Mouse (Mus musculus): ENCODE data around the gene 1600002K03Rik.

1600002K03Rik gene

DNA sequence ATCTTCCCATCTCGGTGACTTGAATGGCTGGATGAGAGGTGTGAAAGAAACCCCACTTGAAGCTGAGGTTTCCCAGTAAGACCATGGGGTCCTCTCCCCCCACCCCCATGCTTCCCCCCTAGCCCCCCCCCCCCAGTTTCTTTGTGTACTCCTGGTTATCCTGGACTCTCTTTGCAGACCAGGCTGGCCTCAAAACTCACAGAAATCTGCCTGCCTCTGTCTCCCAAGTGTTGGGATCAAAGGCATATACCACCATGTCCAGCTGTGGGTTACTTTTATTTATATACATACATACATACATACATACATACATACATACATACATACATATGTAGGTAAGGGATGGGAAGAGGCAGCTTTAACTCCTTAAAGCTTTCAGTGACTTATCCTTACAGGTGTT is 3.7 kb upstream of the 1600002K03Rik start:
- no peak for DNase-seq

DNA sequence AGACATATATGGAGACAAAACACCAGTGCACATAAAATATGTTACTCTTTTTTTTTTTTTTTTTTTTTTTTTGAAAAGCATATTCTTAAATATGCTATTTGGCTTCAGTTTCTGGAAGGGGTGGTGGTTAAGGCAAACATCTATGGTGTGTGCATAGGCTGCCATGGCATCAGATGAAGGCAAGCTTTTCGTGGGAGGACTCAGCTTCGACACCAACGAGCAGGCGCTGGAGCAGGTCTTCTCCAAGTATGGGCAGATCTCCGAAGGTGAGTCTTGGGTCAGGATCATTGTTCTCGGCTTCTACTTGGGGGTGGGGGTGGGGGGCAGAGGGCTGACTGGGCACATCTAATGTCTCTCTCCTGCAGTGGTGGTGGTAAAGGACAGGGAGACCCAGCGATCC is 3.1 kb upstream of the 1600002K03Rik start:
- no peak for DNase-seq

DNA sequence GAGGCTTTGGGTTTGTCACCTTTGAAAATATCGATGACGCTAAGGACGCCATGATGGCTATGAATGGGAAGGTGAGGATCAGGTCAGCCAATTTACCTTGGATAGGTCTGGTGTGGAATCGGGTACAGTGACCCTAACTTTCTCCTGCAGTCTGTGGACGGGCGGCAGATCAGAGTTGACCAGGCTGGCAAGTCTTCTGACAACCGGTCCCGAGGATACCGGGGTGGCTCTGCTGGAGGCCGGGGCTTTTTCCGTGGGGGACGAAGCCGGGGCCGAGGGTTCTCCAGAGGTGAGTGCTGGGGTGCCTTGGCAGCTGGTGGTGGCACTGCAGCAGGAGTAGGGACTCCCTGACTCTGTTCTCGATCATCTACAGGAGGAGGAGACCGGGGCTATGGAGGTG is 2.7 kb upstream of the 1600002K03Rik start:
- peak; percentile 18 for DNase-seq

DNA sequence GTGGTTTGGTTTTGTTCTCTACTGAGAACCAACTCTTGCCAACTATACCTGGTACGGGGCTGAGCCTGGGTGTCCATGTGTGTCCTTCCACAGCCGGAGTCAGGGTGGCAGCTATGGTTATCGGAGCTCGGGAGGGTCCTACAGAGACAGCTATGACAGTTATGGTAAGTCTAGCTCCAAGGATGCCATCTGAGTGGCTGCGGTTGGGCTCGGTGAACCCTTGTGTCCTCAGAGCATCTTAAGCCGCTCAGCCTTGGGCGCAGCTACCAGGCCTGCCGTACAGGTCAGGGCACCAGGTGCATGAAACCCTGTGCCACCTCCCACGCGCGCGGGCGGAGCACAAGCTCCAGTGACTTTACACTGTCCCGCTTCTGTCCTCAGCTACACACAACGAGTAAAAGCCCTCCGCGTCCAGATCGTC is 2.1 kb upstream of the 1600002K03Rik start:
- DNase-seq: peak; percentile 23

DNA sequence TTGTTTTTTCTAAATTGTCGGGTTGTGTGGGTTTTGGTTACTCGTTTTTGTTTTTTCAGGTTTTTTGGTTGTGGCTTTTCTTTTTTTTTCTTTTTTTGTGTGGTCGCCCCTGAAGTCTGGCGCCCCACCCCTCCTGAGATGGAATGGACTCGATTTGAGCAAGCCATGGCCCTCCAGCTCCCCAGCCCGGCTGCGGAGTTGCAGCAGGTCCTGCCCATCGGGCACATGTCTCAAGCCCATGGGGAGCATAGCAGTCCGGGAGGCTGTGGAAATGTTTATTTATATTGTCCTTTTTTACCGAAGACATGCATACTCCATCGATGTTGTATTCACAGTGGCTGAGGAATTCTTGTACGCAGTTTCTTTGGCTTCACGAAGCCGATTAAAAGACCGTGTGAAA is 1.5 kb upstream of the 1600002K03Rik start:
- no peak for DNase-seq

DNA sequence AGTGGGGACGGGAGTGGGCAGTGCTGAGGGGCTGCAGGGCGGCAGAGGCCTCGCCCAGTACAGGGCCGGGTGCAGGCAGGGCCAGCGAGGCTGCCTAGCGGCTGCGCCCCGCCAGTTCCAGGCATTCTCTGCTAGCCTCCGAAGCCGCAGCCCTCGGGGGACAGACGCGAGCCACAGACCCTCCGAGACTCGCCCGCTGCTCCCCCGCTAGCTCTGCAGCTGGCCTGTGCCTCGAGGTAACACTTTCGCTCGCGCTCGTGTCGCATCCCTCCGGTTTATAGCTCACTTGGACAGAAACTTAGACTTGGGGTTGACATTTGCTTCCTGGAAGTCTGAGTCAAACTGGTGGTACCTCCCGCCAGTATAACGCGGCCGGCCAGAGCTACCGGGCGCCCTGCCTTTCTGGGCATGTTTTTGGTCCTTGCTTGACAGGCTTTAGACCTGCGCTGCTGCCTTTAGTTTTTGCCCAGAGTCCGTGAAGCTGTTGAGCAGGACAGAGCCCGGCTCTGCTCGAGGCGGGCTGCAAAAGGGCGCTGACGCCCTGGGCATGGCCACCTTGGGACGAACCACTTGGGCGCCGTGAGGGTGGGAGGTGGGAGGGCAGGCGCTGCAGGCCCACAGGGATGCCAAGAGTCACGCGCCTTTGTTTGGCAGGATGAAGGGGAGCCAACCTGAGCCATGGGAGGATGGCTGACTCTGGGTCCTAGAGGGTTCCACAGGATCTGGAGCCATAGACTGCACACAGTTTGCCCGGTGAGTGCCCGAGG is 801 bp upstream of the 1600002K03Rik start:
- peak; percentile 16 for DNase-seq

DNA sequence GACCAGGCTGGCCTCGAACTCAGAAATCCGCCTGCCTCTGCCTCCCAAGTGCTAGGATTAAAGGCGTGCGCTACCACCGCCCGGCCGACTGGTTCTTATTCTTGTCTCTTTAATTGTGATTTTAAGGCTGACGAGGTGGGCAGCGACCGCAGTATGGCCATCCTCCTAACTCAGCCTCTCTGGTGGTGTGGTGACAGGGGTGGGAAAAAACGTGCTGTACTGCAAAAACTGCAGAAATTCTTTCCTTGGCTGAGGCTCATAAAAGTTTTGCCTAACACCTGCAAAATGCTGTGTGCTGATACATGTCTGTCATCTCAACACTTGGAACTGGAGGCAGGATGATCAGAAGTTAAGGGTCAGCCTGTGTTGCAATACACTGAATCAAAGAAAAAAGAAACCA is 614 bp downstream of the 1600002K03Rik start:
- DNase-seq: peak; percentile 23

DNA sequence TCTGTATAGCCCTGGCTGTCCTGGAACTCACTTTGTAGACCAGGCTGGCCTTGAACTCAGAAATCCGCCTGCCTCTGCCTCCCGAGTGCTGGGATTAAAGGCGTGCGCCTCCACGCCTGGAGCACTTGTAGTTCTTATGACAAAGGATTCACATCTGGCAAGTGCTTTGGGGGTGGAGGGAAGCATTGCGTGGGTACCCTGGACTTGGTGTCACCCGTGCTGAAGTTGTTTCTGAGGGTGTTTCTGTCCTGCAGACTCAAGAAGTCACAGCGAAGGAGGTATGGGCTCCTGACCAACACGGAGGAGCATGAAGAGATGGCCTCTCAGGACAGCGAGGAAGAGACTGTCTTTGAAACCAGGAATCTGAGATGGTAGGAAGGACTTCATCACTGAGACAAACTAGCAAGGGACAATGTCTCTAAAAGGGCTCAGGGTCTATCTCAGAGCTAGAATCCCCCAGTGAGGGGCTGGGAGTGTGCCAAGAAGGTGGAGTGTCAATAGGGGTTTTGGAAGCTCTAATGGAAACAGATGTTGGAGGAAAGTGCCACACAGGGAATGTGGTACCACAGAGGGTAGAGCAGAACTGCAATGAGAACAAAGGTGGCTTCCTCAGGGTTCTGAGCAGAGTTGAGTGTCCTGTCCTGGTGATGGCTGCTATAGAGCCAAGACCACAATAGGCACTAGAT is 1.4 kb downstream of the 1600002K03Rik start:
- no peak for DNase-seq

DNA sequence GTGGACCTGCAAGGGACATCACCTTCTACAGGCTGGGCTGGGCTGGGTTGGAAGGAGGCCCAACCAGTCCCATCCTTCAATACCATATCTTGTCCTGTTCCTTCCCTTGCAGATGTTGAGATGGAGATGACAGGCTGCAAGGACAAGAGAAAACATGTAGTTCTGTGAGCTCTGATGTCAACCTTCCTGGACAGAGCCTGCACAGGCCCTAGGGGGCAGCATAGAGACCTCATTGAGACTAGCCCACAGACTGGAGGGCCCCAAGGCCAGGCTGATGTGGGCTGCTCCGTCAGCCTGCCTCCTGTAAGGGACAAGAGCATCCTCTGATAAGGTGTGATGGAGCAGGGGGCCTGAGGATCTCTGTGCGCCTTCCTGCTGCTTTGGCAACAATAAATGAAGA is 2.0 kb downstream of the 1600002K03Rik start:
- peak; percentile 40 for DNase-seq

DNA sequence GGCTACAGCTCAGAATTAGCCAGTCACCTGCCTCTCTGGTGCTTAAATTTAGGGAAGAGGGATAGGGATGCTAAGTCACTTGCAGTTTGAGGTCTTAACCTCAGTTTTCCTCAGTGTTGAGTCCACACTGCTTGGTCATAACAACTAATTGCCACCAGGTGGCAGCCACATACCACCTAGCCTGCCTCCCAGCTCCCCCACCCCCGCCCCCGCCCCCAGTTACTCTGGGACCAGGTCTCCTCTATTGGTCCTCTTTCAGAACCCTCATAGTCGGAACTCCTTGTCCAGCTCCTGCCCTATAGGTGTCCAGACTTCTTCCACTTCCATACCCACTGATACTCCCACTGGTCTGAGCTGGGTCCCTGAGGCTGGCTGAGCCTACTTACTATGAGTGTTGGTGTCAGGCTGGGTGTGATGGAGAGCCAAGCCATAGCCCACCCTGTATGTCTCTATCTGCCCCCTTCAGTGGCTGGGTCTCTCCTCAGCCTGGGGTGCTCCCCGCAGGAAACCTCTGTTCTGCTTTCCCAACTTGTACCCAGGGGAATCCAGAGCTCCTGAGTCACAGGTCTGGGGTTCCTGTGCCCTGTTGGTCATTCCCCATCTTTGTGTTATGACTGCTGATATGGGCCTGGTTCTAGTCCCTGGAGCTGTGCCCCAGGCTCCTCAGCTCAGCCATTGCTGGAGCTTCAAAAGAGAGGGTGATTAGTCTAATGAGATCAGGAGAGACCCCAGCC is 3.0 kb downstream of the 1600002K03Rik start:
- peak; percentile 24 for DNase-seq

DNA sequence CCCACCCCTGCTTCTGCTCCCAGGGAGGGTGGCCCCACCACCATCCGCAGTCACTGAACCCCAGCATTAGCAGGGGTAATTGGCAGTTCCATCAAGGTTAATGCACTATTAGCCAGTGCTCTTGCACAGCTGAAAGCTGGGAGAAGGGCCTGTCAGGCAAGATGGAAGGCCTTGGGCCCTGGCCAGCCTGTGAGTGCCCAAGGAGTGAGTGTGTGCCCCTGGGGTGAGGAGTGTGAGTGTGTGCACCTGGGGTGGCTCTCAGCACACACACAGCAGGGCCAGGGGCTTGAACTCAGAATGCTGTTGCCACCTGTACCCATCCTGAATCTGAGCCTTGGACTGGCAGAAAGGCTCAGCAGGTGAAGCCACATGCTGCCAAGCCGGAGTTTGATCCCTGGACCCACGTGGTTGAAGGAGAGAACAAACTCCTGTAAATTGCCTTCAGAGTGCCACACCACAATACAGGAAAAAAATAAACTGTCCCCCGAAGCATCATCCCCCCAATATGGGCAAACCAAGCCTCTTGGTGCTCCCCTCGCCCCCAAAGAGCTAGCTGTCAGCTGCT is 3.6 kb downstream of the 1600002K03Rik start:
- no peak for DNase-seq

DNA sequence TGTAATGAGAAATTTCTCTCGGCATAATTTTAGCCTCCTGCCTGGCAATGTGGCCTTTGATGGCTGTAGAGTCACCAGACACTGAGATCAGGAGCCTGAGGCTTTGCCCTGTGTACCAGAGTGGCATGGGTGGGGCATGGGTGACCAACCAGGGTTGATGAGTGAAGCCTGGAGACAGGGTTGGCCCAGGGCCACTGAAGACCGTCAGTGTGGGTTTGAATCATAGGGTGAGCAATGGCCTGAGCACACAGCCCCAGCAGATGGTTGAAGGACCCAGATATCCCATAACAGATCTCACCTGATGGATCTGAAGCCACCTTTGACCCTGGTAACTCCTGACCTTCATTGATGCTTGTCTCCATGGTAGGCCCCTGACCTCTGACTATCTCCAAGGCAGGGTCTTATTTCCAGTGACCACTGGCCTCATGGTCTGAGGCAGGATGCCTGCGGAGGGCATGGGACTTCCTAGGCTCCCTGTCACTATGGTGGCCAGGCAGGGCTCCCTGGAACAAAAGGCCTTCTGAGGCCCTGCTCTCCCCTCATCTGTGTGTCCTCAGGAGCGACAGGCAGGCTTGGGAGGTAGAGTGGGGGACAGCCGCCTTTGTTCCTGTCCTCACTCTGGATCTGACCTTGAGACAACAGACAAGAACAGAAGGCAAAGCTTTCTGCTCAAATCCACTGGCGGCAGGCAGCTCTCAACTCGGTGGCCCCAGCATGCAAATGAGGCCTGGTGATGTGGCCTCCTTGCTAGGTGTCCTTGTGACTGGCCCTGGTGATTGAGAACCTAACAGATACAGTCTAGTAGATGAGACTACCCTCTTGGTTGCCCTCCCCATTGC is 4.9 kb downstream of the 1600002K03Rik start:
- DNase-seq: no peak

DNA sequence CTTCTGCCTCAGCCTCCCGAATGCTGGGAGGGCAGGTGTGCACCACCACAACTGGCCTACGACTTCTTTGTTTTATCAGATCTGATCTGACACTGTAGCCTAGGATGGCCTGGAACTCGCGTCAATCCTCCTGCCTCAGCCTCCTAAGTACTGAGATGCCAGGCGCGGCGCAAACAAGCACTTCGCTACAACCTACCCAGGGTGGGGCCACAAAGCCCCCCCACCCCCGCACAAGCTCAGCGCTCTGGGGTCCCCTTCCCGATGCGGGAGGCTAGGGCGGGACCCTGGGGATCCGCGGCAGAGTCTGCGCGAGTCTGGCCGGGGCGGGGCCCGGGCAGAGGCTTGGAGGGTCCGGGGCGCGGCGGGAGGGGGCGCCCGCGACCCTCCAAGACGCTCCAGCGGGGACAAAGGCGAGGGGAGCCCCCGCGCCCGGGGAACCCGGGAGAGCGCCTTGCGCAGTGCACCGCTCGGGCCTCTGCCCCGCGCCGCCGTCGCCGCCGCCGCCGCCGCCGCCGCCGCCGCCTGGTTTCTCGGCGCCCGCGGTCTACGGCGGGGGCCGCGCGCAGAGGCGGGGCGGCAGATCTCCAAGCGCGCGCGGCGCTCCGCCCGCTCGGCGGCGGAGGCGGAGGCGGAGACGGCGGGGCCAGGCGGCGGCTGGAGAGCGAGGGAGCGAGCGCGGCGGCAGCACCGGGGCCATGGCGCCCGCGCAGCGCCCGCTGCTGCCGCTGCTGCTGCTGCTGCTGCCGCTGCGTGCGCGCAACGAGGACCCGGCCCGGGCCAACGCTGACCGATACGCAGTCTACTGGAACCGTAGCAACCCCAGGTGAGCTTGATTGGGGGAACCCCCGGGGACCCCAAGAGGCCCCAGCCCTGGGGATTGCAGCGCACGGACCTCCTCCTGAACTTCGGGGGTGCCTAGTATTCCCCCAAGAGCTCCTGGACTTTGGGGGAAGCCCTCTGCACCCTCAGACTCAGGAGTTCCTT is 6.6 kb downstream of the 1600002K03Rik start, which contains the start of gene Efna2:
Gene Efna2, plus strand, starts transcription at position 415 of the 984 bp plus-strand sequence.
- DNase-seq: peak; percentile 65

DNA sequence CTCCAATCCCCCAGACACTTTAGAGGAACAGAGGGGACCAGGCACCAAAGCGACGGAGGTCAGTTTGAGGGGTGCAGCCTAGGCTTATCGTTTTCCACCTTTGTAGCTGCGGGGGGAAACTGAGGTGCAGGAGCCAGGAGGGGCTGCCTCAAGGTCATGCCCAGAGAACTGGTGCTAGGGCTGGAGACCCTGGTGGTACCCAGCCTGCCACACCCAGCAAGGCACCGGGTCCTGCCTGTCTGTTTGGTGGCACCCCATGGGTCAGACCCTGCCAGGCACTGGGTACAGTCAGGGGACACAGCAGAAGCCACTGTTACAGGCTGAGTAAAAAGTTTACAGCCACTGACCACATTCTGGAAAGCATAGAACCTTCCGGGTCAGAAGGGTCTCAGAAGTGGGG is 7.5 kb downstream of the 1600002K03Rik start:
- no peak for DNase-seq

DNA sequence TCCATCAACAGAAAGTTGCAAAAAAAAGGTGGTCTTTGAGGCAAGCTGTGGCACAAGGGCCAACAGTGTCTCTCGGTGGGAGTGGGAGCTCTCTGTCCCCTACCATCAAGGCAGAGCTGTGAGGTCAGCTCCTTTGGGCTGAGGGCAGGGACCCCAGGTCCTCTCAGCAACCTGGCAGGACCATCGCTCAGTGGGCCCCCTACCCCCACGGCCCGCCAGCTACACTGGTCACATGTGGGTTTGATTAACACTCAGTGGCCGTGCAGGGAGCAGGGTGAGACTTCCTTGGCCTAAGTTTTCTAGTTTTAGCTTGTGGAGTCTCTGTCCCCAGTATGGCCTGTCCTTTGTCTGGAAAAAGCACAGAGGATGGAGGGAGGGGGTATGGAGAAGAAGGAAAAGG is 8.1 kb downstream of the 1600002K03Rik start:
- DNase-seq: no peak

DNA sequence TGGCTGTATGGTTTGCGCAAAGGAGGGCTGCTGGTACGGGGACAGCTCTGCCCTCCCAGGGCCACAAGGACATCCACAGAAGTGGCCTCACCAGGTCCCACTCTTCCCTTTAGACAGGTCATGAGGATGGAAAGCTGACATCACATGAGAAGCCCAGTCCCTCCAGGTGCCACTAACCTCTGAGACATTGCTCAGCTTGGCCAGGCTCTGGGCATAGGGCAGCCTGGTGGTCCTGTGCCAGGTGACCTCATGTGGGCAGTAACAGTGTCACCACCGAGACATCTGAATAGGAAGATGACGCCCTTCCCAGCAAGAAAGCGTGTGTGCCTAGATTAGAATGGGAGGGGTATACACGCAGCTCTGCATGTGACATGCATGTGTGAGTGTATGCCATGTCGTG is 9.8 kb downstream of the 1600002K03Rik start:
- no peak for DNase-seq

DNA sequence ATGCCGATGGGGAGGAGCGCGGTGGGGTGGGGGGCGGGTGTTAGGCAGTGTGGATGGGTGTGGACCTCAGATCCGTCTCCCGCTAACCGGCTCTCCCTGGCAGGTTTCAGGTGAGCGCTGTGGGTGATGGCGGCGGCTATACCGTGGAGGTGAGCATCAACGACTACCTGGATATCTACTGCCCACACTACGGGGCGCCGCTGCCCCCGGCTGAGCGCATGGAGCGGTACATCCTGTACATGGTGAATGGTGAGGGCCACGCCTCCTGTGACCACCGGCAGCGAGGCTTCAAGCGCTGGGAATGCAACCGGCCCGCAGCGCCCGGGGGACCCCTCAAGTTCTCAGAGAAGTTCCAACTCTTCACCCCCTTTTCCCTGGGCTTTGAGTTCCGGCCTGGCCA is 13.9 kb downstream of the 1600002K03Rik start:
- DNase-seq: no peak

DNA sequence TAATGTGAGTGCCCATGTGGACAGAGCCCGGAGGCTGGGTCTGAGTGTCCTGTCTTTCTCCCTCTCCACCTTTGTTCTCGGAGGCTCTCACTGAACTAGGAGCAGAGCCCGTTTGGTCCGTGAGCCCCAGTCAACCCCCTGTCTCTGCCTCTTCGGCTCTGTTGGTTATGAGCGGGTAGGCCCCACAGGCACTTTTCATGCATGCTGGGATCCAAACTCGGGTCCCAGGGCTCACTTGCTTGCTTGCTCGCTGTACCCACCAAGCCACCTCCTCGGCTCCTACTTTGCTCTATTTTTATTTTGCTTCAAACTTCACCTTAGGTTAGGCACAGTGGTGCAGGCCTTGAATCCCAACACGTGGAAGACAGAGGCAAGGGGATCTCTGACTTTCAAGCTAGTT is 15.0 kb downstream of the 1600002K03Rik start:
- no peak for DNase-seq

DNA sequence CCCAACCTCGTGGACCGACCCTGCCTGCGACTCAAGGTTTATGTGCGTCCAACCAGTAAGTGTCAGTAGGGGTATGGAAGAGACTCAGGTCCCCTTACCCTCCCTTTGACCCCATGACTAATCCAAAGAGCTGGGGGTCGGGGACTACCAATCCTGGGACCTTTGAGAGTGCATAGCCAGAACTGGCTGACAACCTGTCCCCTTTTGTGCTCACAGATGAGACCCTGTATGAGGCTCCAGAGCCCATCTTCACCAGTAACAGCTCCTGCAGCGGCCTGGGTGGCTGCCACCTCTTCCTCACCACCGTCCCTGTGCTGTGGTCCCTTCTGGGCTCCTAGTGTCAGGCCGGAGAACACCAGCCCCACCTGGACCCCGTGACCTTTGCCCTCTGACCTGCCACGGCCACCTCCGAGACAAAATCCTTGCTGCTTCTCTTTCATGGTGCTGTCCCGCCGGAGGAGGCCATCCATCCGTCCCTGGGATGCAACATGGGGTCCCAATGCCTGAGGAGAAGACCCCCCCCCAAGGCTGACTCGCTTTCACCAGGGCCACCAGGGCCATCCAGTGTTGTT is 15.8 kb downstream of the 1600002K03Rik start:
- DNase-seq: no peak

DNA sequence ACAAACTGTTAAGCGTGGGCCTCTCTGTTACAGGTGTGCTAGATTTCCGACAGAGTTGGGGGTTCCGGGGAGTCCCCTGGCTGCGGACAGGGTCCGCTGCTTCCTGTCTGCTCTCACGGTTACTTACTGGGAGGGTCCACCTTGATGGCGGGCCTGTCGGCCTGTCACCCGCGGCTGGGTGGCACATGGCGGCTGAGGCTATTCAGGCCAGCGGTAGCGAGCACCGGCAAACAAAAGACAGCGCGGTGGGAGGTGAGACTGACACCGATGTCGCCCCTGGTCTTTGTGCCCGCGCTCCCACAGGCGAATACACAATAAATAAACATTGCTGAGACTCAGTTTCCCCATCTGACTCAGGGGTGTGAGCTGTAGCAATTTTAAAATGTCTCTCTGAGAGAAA is 17.3 kb downstream of the 1600002K03Rik start:
- DNase-seq: no peak

All from right cerebral cortex, postnatal 14 days (tissue).